Mouse (Mus musculus): Measurements from ENCODE around the gene Otx1.

DNA sequence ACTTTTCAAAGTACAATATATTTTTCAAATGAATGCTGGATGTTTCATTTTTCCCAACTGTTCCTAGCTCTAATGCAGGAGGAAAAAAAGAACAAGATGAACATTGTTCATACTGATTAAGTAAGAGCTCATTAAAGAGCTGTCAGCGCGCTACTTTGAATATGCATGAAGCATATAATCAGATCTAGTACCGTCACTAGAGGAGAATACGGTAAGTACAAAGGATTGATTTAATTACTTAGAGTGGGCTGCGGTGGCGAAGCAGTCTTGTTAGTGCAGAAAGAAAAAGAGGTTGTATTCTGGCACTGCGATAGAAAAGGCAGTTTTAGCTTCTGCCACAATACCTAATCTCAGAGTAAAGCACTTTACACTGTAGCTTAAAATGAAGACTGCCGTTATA lies 14.7 kb upstream of the Otx1 start:
- TF ChIP-seq POLR2A (IDR thresholded peaks at IDR 0.05; ENCODE audit: borderline replicate concordance, low read depth, low read length) (no peak), CTCF (IDR thresholded peaks at IDR 0.05; ENCODE audit: low read depth, low read length) (no peak)

All from bone marrow macrophage, adult 2 months (primary cell).